Mouse (Mus musculus) ES-E14 (cell line): ENCODE results near the gene Nhs. TPM values are rescaled to one million over a fixed set of nuclear protein-coding genes. Genes with fewer than 3 reads are reported as not detected.

Experiments used
- DNase-seq: peaks from one replicate; pipeline ENCODE4 v3.0.0-alpha.2; 2013; ENCODE audit warnings: low read depth, low spot score
- H3K27ac ChIP-seq: 2 replicates; pipeline ENCODE4 v1.5.1; 2012; ENCODE audit warnings: low read depth, mild to moderate bottlenecking, low read length, moderate library complexity, mixed read lengths; ENCODE audit not compliant: poor library complexity, insufficient read depth, severe bottlenecking
- H3K36me3 ChIP-seq: 2 replicates; pipeline ENCODE4 v1.6.1; 2012; ENCODE audit warnings: mild to moderate bottlenecking, low read length, moderate library complexity, mixed read lengths; ENCODE audit not compliant: control insufficient read depth, poor library complexity, insufficient read depth, severe bottlenecking
- H3K4me1 ChIP-seq, 2 experiments: fragments of 150-350 bp in 1 of 2; sonication (generic) in 1 of 2; 2 replicates each; pipeline ENCODE4 v1.6.1; 2012; ENCODE audit warnings: low read length in 2 of 2, mild to moderate bottlenecking in 1 of 2, mixed read lengths in 1 of 2; ENCODE audit not compliant: control insufficient read depth in 2 of 2, insufficient read depth in 2 of 2, poor library complexity in 1 of 2
- H3K4me3 ChIP-seq, 2 experiments: fragments of 150-350 bp in 1 of 2; sonication (generic) in 1 of 2; 2 replicates each; pipeline ENCODE4 v1.5.1; 2012; ENCODE audit warnings: low read length in 2 of 2, low read depth in 1 of 2, mild to moderate bottlenecking in 1 of 2, mixed read lengths in 1 of 2; ENCODE audit not compliant: insufficient read depth in 1 of 2, poor library complexity in 1 of 2, severe bottlenecking in 1 of 2
- H3K9ac ChIP-seq: 2 replicates; pipeline ENCODE4 v1.6.1; 2012; ENCODE audit warnings: low read depth, mild to moderate bottlenecking, low read length, mixed read lengths; ENCODE audit not compliant: poor library complexity, insufficient read depth, severe bottlenecking
- H3K9me3 ChIP-seq: fragments of 150-350 bp; sonication (generic); 2 replicates; pipeline ENCODE4 v1.6.1; 2012; ENCODE audit warnings: low read depth, mild to moderate bottlenecking, low read length; ENCODE audit not compliant: control insufficient read depth, insufficient read depth
- CHD2 ChIP-seq: IDR thresholded peaks from 2 replicates; pipeline ENCODE4 v1.6.1; 2014; ENCODE audit warnings: mild to moderate bottlenecking, low read depth, low read length, inconsistent platforms
- HCFC1 ChIP-seq: IDR thresholded peaks from 2 replicates; pipeline ENCODE4 v1.6.1; 2012; ENCODE audit warnings: low read length, inconsistent platforms, borderline replicate concordance; ENCODE audit not compliant: insufficient read depth
- MAFK ChIP-seq: IDR thresholded peaks from 2 replicates; pipeline ENCODE4 v1.6.1; 2014; ENCODE audit warnings: mild to moderate bottlenecking, low read depth, low read length, inconsistent platforms; ENCODE audit not compliant: insufficient read depth
- ZC3H11A ChIP-seq: IDR thresholded peaks from 2 replicates; pipeline ENCODE4 v1.6.1; 2012; ENCODE audit warnings: low read depth, mild to moderate bottlenecking, inconsistent platforms, low read length, borderline replicate concordance
- ZNF384 ChIP-seq: IDR thresholded peaks from 2 replicates; pipeline ENCODE4 v1.6.1; 2012; ENCODE audit warnings: low read depth, low read length, inconsistent platforms
- in situ Hi-C, 2 experiments: fragments of 600-800 bp; cut with MboI; formaldehyde crosslinking; loops; one replicate each; pipeline ENCODE4 v1.15.1; 2025; ENCODE audit warnings: low sequenced_read_pairs in 2 of 2, inconsistent platforms in 1 of 2; ENCODE audit not compliant: unreplicated experiment in 2 of 2
- total RNA-seq: library from RNA; depleted of rRNA; stranded (reverse); fragments of 300-350 nt; gene quantifications from 2 replicates; pipeline ENCODE4 v1.2.3, GENCODE M21; 2012

The Nhs gene
- total RNA-seq, 1 experiment: 3.2 TPM

- H3K36me3 ChIP-seq: no peaks in the 10 kb centered on the region
- H3K27ac ChIP-seq: no peak overlapping the region
- H3K9ac ChIP-seq: no peak overlapping the region
- TF ChIP-seq HCFC1 (no peak), CHD2 (no peak), ZNF384 (no peak), ZC3H11A (no peak), MAFK (no peak)
- in situ Hi-C loops: no loop called here
- 0 out of 4 replicates have a peak, but pooled peaks cover 0 to 2% of the 10 kb centered on the region in 2 experiments for H3K4me1 ChIP-seq
- H3K9me3 ChIP-seq: no peaks in the 10 kb centered on the region
- no peak for DNase-seq
- H3K4me3 ChIP-seq: no peak overlapping the region
These were observed 155.7 kb downstream of the Nhs start for GRCm38 (mm10) chrX:162003818-162004217.

GRCm38 (mm10) chrX:161998876-161999275, 160.7 kb downstream of the Nhs start:
- no peak overlapping the region for H3K9ac ChIP-seq
- H3K27ac ChIP-seq: no peak overlapping the region
- no peaks in the 10 kb centered on the region for H3K4me1 ChIP-seq
- DNase-seq: no peak
- in situ Hi-C loops: no loop called here
- H3K4me3 ChIP-seq: no peak overlapping the region
- TF ChIP-seq ZC3H11A (no peak), CHD2 (no peak), MAFK (no peak), ZNF384 (no peak), HCFC1 (no peak)
- no peaks in the 10 kb centered on the region for H3K9me3 ChIP-seq
- H3K36me3 ChIP-seq: no peaks in the 10 kb centered on the region

DNA sequence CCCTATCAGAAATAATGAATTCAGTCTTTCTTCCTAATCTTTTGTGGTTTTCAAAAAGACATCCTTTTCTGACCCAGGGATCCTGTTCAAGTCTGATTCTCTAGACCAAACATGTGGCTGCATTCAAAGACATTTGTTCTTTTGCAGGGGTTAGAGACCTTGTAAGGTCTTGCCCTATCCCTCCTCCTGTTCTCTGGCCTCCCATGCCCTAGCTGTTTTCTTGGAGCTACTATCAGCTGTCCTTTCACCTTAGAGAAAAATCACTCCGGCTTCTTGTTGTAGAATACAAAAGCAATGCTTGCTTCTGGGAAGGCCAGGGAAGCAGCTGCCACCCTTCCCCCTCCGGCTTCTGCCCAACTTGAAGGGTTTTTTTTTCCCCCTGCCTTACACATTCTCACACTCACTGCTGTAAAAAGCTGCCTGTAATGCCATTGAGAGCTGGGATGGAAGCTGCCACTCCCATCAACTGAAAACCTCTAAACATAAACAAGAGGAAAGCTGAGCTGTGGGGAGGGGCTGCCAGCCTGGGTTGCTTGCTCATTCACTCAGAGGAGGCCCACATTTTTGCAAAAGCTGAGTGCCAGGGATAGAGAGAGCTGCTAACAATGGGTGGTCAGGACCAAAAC, 162.2 kb downstream of the Nhs start:
- TF ChIP-seq ZNF384 (peak; percentile 65), ZC3H11A (no peak), MAFK (no peak), HCFC1 (no peak), CHD2 (no peak)
- no peaks in the 10 kb centered on the region for H3K9me3 ChIP-seq
- no peaks in the 10 kb centered on the region for H3K36me3 ChIP-seq
- in situ Hi-C loops: no loop called here
- no peak overlapping the region for H3K4me3 ChIP-seq
- no peaks in the 10 kb centered on the region for H3K4me1 ChIP-seq
- no peak overlapping the region for H3K9ac ChIP-seq
- DNase-seq: no peak
- 0 out of 2 replicates have a peak overlapping the region, but pooled peaks have one; percentile 12 for H3K27ac ChIP-seq

DNA sequence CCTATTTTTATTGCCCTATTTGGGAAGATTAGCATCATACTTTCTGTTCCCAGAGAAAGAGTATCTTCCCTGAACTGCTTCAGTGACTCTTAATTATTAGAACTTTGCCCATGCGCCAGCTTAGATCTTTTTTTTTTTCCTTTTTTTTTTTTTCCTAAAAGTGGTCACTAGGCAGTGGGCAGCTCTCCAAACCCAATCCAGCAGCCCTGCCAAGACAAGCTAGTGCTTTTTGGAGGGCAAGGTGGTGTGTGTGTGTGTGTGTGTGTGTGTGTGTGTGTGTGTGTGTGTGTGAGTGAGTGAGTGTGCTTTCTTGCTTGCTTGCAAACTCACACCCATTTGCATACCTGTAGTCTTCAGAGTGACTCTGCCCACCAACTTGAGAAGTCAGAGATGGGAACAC, 169.4 kb downstream of the Nhs start:
- Histone ChIP-seq H3K9ac (no peak overlapping the region), H3K27ac (no peak overlapping the region), H3K4me1 (no peaks in the 10 kb centered on the region), H3K36me3 (no peaks in the 10 kb centered on the region), H3K9me3 (no peaks in the 10 kb centered on the region), H3K4me3 (no peak overlapping the region)
- no peak for TF ChIP-seq ZNF384
- no peak for TF ChIP-seq HCFC1
- TF ChIP-seq MAFK: no peak
- TF ChIP-seq ZC3H11A: no peak
- TF ChIP-seq CHD2: no peak
- in situ Hi-C loops: no loop called here
- no peak for DNase-seq

- H3K9ac ChIP-seq: no peak overlapping the region
- TF ChIP-seq ZC3H11A: no peak
- TF ChIP-seq MAFK: no peak
- no peak for TF ChIP-seq ZNF384
- no peak for TF ChIP-seq CHD2
- no peak for TF ChIP-seq HCFC1
- no peaks in the 10 kb centered on the region for H3K9me3 ChIP-seq
- no peaks in the 10 kb centered on the region for H3K4me1 ChIP-seq
- H3K4me3 ChIP-seq: no peak overlapping the region
- H3K27ac ChIP-seq: no peak overlapping the region
- no peak for DNase-seq
- H3K36me3 ChIP-seq: no peaks in the 10 kb centered on the region
- in situ Hi-C loops: no loop called here
These were observed 174.6 kb downstream of the Nhs start for GRCm38 (mm10) chrX:161984961-161985360.
